Mouse (Mus musculus): Measurements from ENCODE around the gene Cers6. TPM values are rescaled to one million over a fixed set of nuclear protein-coding genes. Genes with fewer than 3 reads are reported as not detected.

The Cers6 gene
- total RNA-seq, 1 experiment from 2014 or later, result 51.2 TPM

DNA sequence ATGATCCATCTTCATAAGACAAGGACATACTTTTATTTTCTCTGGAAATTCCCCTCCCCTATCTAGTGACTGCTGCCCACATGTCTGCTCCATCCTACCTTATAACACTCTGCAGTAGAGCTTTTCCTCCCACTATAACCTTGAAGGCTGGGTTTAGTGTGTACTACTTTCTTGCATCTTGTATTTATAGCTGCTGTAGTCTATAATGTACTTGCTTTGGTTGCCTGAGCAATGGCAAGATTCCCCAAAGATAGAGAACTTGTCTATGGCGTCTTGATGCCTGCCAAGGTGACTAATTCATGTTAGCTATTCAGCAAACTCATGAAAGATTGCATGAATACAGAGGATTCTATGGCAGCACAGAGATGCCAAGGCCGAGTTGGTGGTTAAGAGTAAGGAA lies 176.1 kb downstream of the Cers6 start:
- no peak for ATAC-seq (replicated peaks; ENCODE audit: insufficient number of reproducible peaks, low FRiP score, low TSS enrichment, poor library complexity, severe bottlenecking)

DNA sequence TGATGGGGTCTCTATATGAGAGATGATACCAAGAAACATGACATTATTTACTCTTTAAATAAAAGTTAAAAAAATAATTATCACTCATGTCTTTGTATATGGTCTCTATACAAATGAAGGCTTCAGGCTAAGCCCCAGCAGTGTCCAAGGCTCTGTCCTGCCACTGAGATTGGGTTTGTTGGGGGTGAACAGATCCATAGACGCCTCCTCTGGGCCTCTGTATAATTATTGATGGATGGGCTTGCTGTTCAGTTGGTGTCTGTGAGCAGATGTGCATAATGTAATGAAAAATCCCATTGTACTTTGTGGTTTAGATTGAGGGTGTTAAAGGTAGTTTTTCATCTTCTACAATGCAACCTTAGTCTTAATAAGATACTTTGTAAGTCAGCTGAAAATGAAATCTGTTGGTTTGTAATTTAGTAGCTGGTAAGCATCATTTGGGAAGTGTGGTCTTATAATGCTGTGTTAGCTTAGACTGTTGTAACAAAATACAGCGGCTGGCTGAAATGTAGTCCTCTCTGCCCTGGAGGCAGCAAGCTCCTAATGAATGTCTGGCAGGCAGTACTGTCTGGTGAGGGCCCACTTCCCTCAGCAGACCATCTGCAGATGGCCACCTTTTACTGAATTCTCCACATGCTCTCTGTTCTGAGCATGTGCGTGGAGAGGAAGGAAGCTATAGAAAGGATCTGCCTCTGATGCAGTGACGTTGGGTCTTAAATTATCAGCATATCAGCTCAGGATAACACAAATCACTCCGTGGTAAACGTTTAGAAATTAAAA lies 181.3 kb downstream of the Cers6 start:
- ATAC-seq (replicated peaks; ENCODE audit: insufficient number of reproducible peaks, low FRiP score, low TSS enrichment, poor library complexity, severe bottlenecking), result no peak

DNA sequence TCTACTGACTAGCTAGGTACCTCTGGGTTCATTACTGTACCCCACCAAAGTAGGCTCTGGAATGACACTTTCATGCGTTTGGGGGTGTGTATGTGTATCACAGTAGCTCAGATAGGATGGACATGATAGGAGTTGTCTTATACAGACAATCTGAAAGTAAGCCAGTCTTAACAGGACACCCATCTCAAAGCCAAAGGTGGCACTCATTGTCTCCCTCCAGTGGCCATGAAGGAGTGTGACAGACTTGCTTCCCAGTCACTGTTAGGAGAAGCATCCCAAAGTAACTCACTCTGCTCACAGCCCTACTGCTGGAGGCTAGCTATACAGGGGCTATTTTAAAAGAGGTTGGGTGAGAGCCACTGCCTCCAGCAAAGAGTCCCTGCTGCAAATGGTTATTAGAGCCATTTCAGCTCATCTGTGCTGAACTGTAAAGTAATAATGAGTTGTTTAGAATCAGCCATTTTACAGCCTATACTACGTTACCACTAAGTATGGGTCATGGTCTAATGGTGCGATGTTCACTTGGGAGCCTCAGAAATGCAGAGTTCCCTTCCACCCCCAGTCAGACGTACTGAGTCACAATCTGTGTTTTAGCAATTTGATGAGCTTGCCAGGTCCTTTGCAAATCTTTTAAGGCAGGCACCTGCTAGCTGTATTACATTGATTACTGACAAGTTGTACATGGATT lies 182.3 kb downstream of the Cers6 start:
- peak; percentile 69 for ATAC-seq (replicated peaks; ENCODE audit: insufficient number of reproducible peaks, low FRiP score, low TSS enrichment, poor library complexity, severe bottlenecking)

DNA sequence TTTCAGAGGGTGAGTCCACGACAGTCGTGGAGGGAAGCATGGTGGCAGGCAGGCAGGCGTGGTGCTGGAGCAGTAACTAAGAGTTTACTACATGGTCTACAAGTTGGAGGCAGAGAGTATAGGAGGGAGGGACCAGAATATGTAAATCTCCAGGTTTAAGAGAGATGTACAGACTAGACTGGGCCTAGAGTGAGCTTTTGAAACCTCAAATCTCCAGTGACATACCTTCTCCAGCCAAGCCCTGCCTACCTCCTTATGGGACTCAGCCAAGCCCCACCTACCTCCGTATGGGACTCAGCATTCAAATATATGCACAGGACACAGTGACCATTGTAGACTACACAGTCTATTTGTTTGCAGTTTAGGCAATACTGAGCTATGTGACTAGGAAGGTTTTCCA lies 184.7 kb downstream of the Cers6 start:
- no peak for ATAC-seq (replicated peaks; ENCODE audit: insufficient number of reproducible peaks, low FRiP score, low TSS enrichment, poor library complexity, severe bottlenecking)

DNA sequence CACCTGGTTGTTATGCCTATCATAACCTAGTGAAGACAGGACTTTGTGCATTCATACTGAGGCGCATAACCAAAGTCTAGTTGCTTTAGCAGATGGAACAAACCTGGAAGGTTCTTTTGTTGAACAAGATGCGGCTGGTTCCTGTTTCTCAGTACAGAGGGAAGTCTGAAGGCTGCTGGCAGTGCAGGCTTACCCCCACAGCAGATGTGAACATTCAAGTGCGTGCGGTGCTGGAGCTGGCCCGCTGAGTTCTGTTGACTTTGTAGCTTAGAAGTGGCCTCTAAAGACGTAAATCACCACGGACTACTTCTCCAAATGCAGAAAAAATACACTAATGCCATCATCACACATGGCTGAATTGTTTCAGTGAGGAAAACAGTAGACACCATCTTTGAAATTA lies 186.1 kb downstream of the Cers6 start:
- ATAC-seq (replicated peaks; ENCODE audit: insufficient number of reproducible peaks, low FRiP score, low TSS enrichment, poor library complexity, severe bottlenecking), result no peak

DNA sequence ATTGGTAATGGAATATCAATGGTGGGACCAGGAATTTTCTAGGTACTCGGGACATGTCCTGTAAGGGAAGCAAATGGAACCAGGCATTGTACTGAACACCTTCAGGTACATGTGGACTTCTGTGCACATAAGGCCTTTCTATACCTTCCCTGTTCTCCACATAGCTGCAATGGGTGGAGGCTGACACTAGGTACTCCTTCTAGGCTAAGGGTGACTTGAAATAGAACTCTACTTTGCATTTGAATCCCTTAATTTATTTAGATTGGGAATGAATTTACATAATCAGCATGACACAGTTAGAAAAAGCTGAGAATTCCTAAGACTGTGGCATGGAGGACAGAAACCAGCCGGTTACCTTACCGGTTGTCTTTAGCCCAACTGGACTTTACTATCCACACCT lies 186.6 kb downstream of the Cers6 start:
- no peak for ATAC-seq (replicated peaks; ENCODE audit: insufficient number of reproducible peaks, low FRiP score, low TSS enrichment, poor library complexity, severe bottlenecking)

DNA sequence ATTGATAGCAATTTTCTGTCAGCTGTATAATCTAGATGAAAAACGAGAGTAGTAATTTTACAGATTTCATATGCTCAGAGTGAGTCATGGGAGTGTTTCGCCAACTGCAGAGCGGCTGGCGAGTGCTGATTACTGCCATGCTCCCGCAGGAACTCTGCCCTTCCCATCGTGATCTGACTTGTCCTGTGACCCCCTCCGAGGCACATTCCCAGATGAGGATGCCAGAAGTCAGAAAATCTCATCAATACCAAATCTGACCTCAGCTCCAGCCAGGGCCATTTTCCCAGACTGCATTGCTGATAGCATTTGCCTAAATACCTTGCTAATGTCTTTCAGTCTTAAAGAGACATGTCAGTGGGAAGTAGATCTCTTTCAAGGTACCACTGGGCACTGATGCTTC lies 187.9 kb downstream of the Cers6 start:
- no peak for ATAC-seq (replicated peaks; ENCODE audit: insufficient number of reproducible peaks, low FRiP score, low TSS enrichment, poor library complexity, severe bottlenecking)

DNA sequence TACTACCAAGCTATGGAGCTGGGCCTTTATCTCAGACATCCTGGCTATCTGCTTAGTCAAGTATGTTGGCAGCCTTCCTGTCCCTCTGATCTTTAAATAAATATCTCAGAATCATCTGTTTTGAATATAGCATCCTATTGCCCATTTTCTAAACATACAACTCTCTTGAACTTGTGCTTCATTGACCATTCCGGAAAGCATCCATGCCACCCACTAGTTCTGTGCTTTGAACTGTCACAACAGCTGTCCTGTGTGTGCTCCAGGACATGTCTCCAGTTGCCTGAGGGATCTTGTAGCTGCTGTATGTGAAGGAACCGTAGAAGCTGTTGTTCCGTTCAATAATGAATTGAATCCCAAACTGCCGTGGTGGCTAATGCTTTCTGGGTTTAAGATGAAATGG lies 188.9 kb downstream of the Cers6 start:
- no peak for ATAC-seq (replicated peaks; ENCODE audit: insufficient number of reproducible peaks, low FRiP score, low TSS enrichment, poor library complexity, severe bottlenecking)

DNA sequence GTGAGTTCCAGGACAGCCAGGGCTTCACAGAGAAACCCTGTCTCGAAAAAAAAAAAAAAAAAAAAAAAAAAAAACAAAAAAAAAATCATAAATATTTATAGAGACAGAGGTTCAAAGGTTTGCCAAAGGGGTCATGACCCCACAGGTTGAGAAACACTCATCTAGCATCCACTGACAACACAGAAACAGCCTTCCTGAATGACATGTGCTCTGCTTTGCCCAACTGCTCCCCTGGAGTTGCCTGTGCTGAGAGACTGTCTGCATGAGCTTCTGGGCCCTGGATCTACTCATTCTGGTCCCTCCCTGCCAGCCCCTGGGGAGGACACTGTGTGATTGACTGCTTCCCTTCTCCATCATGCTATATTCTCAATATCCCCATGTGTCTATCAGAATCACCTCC lies 190.4 kb downstream of the Cers6 start:
- no peak for ATAC-seq (replicated peaks; ENCODE audit: insufficient number of reproducible peaks, low FRiP score, low TSS enrichment, poor library complexity, severe bottlenecking)

DNA sequence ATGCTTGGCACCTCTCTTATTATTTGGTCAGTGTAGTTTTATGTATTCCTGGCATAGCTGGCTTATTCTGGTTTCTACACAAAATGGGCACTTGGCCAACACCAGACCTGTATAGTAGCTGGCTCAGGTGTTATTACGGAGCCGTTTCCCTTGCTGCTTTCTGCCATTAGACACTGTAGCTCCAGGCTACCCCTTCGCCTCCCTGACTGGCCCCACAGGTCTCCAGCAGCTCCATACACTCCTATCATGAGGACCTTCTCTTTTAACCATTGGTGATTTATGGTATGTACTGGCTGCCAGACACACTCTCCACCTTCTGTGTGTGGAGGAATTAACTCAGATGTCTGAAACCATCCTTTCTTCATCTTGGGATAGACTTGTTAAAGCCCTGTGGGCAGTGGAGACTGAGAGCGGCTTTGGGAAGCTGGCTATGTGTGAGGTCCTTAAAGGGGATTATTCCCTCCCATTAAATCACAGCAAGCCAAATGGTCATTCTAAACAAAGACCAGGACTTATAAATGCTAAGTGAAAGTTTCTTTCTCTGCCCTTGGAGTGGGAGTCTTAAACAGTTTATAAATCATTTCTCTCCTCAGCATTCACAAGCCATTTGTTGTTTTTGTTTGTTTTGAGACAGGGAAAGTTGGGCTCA lies 192.1 kb downstream of the Cers6 start:
- ATAC-seq (replicated peaks; ENCODE audit: insufficient number of reproducible peaks, low FRiP score, low TSS enrichment, poor library complexity, severe bottlenecking), result no peak

DNA sequence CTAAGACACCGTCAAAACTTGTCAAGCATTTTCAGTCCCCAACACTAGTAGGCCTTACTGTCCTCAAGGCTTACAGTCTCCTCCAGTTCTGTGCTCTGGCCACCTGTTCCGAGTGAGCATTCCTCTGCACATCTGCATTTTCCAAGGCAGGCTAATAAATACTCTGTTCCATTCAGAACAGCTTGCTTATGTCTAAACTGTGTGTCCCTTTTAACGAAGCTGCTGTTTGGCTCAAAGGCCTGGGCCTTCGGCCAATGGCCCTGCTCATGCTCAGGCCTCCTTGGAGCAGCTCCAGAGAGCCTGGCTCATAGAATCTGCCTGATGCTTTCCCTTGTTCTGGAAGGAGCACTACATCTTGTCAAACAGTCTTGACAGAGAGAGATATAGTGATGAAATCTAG lies 193.0 kb downstream of the Cers6 start:
- no peak for ATAC-seq (replicated peaks; ENCODE audit: insufficient number of reproducible peaks, low FRiP score, low TSS enrichment, poor library complexity, severe bottlenecking)

DNA sequence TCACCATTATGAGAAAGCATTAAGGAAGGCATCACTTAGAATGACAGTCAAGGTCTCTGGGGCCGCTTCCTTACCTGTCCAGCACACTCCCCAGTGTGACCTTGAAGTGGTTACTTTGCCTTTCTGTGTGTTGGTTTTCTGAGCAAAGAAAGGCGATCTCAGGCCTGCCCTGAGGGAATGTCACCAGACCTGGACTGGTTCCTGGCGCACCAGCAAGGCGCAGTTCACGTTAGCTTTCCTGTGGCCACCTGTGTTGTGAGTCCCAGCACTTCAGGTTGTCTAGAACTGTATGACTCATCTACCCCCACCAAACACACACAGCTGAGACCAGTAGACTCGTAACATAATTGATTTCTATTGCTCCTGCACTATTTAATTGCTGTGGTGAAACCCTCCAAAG lies 193.9 kb downstream of the Cers6 start:
- 0 out of 2 replicates have a peak, but pooled peaks have one; percentile 27 for ATAC-seq (replicated peaks; ENCODE audit: insufficient number of reproducible peaks, low FRiP score, low TSS enrichment, poor library complexity, severe bottlenecking)

DNA sequence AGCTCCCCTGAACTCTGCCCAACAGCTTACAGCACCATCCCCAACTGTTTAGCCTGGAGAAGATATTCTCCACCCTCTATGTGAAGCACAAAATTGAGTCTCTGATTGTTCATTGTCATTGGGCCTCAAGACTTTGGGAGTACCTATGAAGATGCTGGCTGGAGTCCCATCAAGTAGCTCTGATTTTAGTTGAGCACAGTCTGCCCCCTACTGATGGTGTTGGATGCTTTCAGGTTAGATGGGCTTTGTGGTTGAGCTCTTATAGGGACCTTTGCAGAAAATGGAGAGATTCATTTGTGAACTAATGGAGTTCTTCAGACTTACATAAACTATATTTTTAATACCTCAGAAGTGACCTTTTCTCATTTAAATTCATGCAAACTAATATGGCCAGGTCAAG lies 200.1 kb downstream of the Cers6 start:
- ATAC-seq (replicated peaks; ENCODE audit: insufficient number of reproducible peaks, low FRiP score, low TSS enrichment, poor library complexity, severe bottlenecking), result no peak

DNA sequence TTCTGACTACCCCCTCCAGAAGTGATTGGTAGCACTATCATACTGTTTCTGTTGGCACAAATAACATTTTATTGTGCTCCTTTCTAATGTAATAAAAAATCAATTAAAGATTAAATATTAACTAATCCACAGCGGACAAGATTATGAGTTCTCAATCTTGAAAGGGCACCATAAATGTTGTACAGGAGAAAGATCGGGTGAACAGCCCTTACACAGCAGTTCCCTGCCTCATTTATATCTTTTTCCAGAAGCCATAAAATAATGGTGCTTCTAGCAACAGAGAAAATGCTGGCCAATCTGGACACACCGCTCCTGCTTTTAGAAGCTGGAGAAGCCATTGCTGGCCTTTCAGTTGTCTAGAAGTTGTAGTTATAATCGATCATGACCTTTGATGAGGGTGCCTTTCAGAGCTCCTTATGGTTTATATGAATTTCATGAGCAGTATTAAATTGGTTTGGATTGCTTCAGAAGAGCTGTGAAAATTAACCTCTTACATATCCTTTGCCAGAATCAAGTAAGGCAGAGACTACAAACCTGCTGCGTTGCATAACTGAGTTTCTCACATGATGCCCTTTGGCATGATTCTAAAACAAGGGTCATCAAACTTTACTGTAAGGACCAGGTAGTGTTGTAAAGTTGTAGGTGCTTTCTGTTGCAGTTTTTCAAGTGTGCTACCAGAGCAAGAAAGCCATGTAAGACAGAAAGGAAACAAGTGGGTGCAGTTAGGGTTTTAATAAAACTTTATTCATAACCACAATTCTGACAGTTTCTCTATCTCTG lies 200.9 kb downstream of the Cers6 start:
- no peak for ATAC-seq (replicated peaks; ENCODE audit: insufficient number of reproducible peaks, low FRiP score, low TSS enrichment, poor library complexity, severe bottlenecking)

DNA sequence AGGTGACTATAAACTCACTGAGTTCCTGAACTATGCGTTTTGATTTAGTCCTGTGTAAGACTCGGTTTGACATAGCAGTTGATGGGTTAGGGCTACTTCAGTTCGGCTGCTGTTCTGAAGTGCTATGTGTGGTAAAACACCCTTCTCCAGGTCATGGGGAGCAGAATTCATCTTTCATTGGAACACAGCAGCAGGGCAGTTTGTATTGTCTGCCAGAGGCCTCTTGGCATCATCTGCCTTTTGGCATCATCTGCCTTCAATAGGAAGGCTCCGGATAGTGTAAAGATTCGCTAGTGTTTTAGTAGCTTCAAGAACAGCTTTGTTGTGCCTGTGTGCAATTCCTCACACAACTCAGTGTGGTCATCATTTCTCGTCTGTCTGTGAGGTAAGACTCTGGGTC lies 203.5 kb downstream of the Cers6 start:
- no peak for ATAC-seq (replicated peaks; ENCODE audit: insufficient number of reproducible peaks, low FRiP score, low TSS enrichment, poor library complexity, severe bottlenecking)

DNA sequence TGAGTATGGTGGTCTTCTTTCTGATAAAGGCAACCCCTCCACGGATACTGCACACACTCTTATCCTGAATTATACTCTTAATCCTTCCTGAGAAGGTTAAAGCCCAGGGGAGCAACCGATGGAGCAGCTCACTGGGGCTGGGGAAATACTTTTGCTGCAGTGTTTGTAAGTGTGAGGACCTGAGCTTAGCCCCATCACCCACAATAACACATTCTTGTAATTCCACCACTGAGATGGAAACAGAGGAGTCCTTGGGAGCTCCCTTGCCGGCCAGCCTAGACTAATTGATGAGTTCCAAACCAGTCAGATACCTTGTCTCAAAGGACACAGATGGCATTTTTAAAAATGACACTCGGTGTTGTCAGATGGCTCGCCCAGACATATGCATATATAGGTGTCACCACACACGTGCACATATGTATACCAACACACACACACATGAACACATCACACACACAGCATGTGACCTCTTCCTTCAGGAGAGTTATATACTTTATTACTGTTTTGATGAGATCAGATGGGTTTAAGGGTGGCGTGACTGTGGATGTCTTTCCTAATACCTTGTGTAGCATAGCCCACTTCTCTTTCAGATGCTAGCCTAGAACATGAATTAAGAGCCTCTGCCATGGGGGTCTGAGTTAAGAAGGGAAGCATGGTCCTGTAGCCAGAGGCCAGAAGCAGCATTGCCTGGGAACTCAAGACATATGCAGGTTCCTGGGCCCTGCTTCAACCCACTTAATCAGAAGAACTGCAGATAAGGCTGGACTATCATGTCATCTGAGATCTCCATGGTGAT lies 210.4 kb downstream of the Cers6 start:
- no peak for ATAC-seq (replicated peaks; ENCODE audit: insufficient number of reproducible peaks, low FRiP score, low TSS enrichment, poor library complexity, severe bottlenecking)

DNA sequence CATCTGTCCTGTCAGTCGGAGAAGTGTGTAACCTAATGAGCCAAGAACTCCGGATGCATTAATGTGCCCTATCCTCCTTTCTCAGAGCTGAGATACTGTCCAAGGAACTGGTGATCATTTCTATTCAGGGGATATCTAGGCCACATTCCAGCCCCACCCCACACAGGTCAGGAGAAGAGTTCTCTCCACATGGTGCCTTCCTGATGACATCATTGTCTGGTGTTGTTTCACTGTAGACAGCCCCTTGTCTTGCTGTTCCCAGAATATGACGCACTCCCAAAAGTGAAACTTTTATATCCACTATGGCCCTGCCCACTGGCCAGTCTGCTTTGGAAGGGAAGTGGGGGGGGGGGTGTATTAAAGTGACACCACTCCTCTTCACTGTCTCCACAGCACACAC lies 215.9 kb downstream of the Cers6 start:
- ATAC-seq (replicated peaks; ENCODE audit: insufficient number of reproducible peaks, low FRiP score, low TSS enrichment, poor library complexity, severe bottlenecking), result no peak

DNA sequence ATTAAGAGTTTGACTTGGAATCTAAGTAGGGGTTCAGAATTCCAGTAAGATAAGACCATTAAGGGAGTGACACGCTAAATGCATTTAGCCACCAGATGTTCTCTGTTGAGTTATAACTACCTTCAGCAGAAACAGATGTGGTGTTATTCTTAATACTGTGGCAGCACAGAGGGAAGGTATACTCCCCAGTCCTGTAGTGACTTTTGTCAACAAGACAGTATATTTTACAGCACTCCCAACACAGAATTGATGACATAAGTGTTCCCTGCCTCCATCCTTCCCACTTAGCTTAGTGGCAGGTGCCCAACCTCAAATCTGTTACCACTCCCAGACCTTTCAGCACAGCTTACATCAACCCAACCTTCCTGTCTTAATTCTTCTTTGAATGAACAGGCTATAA lies 219.5 kb downstream of the Cers6 start:
- no peak for ATAC-seq (replicated peaks; ENCODE audit: insufficient number of reproducible peaks, low FRiP score, low TSS enrichment, poor library complexity, severe bottlenecking)

Data from monocyte, adult 5-6 weeks (primary cell).